Mouse (Mus musculus): ENCODE data around the gene Map2. TPM values are rescaled to one million over a fixed set of nuclear protein-coding genes. Genes with fewer than 3 reads are reported as not detected.

Gene Map2
- polyA plus RNA-seq, 1 experiment from 2014 or later: 309 TPM

- no peak overlapping the region for H3K9ac ChIP-seq (ENCODE audit: low read depth, low read length)
- H3K4me1 ChIP-seq (ENCODE audit: control insufficient read depth, insufficient read depth, low read depth, low read length): no peaks in the 10 kb centered on the region
- no peak overlapping the region for H3K27ac ChIP-seq (ENCODE audit: low read depth, low read length)
- no peak overlapping the region for H3K4me2 ChIP-seq (ENCODE audit: low read length)
- H3K27me3 ChIP-seq (replicated peaks; ENCODE audit: control insufficient read depth, insufficient read depth, low read length): no peaks in the 10 kb centered on the region
- WGBS: 29% methylated on average over 4 of the region's 4 CpGs
- no peaks in the 10 kb centered on the region for H3K36me3 ChIP-seq (ENCODE audit: control insufficient read depth, insufficient read depth, low read length)
- H3K9me3 ChIP-seq (ENCODE audit: control insufficient read depth, low read length): no peaks in the 10 kb centered on the region
- ATAC-seq: 0 out of 2 replicates have a peak, but pooled peaks have one; percentile 62
- H3K4me3 ChIP-seq (ENCODE audit: low read length): no peak overlapping the region
Observed at GRCm38 (mm10) chr1:66266231-66266924, 91.3 kb downstream of the Map2 start.

- Histone ChIP-seq H3K9me3 (ENCODE audit: control insufficient read depth, low read length) (no peaks in the 10 kb centered on the region), H3K4me1 (ENCODE audit: control insufficient read depth, insufficient read depth, low read depth, low read length) (peaks cover 3% of the 10 kb centered on the region; the same call in 1 of the 2 replicates), H3K36me3 (ENCODE audit: control insufficient read depth, insufficient read depth, low read length) (no peaks in the 10 kb centered on the region), H3K4me3 (ENCODE audit: low read length) (no peak overlapping the region), H3K4me2 (ENCODE audit: low read length) (no peak overlapping the region), H3K27ac (ENCODE audit: low read depth, low read length) (no peak overlapping the region), H3K27me3 (replicated peaks; ENCODE audit: control insufficient read depth, insufficient read depth, low read length) (no peaks in the 10 kb centered on the region), H3K9ac (ENCODE audit: low read depth, low read length) (no peak overlapping the region)
- ATAC-seq: peak; percentile 56
- 83% methylated on average over 5 of the region's 5 CpGs for WGBS
Observed at GRCm38 (mm10) chr1:66277663-66278062, 102.6 kb downstream of the Map2 start.

- WGBS: 75% methylated on average over 4 of the region's 4 CpGs
- Histone ChIP-seq H3K4me2 (ENCODE audit: low read length) (no peak overlapping the region), H3K4me3 (ENCODE audit: low read length) (no peak overlapping the region), H3K27me3 (replicated peaks; ENCODE audit: control insufficient read depth, insufficient read depth, low read length) (no peaks in the 10 kb centered on the region), H3K4me1 (ENCODE audit: control insufficient read depth, insufficient read depth, low read depth, low read length) (peaks cover 3% of the 10 kb centered on the region; the same call in 1 of the 2 replicates), H3K9me3 (ENCODE audit: control insufficient read depth, low read length) (no peaks in the 10 kb centered on the region), H3K27ac (ENCODE audit: low read depth, low read length) (0 out of 2 replicates have a peak overlapping the region, but pooled peaks have one; percentile 9), H3K9ac (ENCODE audit: low read depth, low read length) (no peak overlapping the region), H3K36me3 (ENCODE audit: control insufficient read depth, insufficient read depth, low read length) (no peaks in the 10 kb centered on the region)
- no peak for ATAC-seq
Observed at GRCm38 (mm10) chr1:66279222-66280009, 104.3 kb downstream of the Map2 start.

GRCm38 (mm10) chr1:66280152-66280551, 105.1 kb downstream of the Map2 start:
- Histone ChIP-seq H3K4me2 (ENCODE audit: low read length) (no peak overlapping the region), H3K4me3 (ENCODE audit: low read length) (no peak overlapping the region), H3K4me1 (ENCODE audit: control insufficient read depth, insufficient read depth, low read depth, low read length) (peaks cover 3% of the 10 kb centered on the region; the same call in 1 of the 2 replicates), H3K9ac (ENCODE audit: low read depth, low read length) (no peak overlapping the region), H3K9me3 (ENCODE audit: control insufficient read depth, low read length) (no peaks in the 10 kb centered on the region), H3K27ac (ENCODE audit: low read depth, low read length) (no peak overlapping the region), H3K36me3 (ENCODE audit: control insufficient read depth, insufficient read depth, low read length) (no peaks in the 10 kb centered on the region), H3K27me3 (replicated peaks; ENCODE audit: control insufficient read depth, insufficient read depth, low read length) (no peaks in the 10 kb centered on the region)
- 87% methylated on average over 4 of the region's 4 CpGs for WGBS
- ATAC-seq: no peak

- Histone ChIP-seq H3K36me3 (ENCODE audit: control insufficient read depth, insufficient read depth, low read length) (no peaks in the 10 kb centered on the region), H3K9ac (ENCODE audit: low read depth, low read length) (no peak overlapping the region), H3K4me2 (ENCODE audit: low read length) (no peak overlapping the region), H3K27me3 (replicated peaks; ENCODE audit: control insufficient read depth, insufficient read depth, low read length) (no peaks in the 10 kb centered on the region), H3K9me3 (ENCODE audit: control insufficient read depth, low read length) (no peaks in the 10 kb centered on the region), H3K27ac (ENCODE audit: low read depth, low read length) (no peak overlapping the region), H3K4me1 (ENCODE audit: control insufficient read depth, insufficient read depth, low read depth, low read length) (peaks cover 3% of the 10 kb centered on the region; the same call in 1 of the 2 replicates), H3K4me3 (ENCODE audit: low read length) (no peak overlapping the region)
- ATAC-seq: 0 out of 2 replicates have a peak, but pooled peaks have one; percentile 40
- WGBS: 50% methylated on average over 3 of the region's 3 CpGs
Observed at GRCm38 (mm10) chr1:66282447-66282846, 107.4 kb downstream of the Map2 start.

- H3K36me3 ChIP-seq (ENCODE audit: control insufficient read depth, insufficient read depth, low read length): no peaks in the 10 kb centered on the region
- H3K4me2 ChIP-seq (ENCODE audit: low read length): no peak overlapping the region
- ATAC-seq: no peak
- H3K27ac ChIP-seq (ENCODE audit: low read depth, low read length): no peak overlapping the region
- H3K9ac ChIP-seq (ENCODE audit: low read depth, low read length): no peak overlapping the region
- H3K4me1 ChIP-seq (ENCODE audit: control insufficient read depth, insufficient read depth, low read depth, low read length): no peaks in the 10 kb centered on the region
- no peak overlapping the region for H3K4me3 ChIP-seq (ENCODE audit: low read length)
- 81% methylated on average over 4 of the region's 4 CpGs for WGBS
- H3K9me3 ChIP-seq (ENCODE audit: control insufficient read depth, low read length): no peaks in the 10 kb centered on the region
- no peaks in the 10 kb centered on the region for H3K27me3 ChIP-seq (replicated peaks; ENCODE audit: control insufficient read depth, insufficient read depth, low read length)
Observed at GRCm38 (mm10) chr1:66288987-66289386, 113.9 kb downstream of the Map2 start.

GRCm38 (mm10) chr1:66292121-66292881, 117.2 kb downstream of the Map2 start:
- Histone ChIP-seq H3K27ac (ENCODE audit: low read depth, low read length) (no peak overlapping the region), H3K9ac (ENCODE audit: low read depth, low read length) (no peak overlapping the region), H3K27me3 (replicated peaks; ENCODE audit: control insufficient read depth, insufficient read depth, low read length) (no peaks in the 10 kb centered on the region), H3K36me3 (ENCODE audit: control insufficient read depth, insufficient read depth, low read length) (no peaks in the 10 kb centered on the region), H3K4me3 (ENCODE audit: low read length) (no peak overlapping the region), H3K4me1 (ENCODE audit: control insufficient read depth, insufficient read depth, low read depth, low read length) (no peaks in the 10 kb centered on the region), H3K4me2 (ENCODE audit: low read length) (no peak overlapping the region), H3K9me3 (ENCODE audit: control insufficient read depth, low read length) (no peaks in the 10 kb centered on the region)
- ATAC-seq: no peak
- WGBS: 79% methylated on average over 3 of the region's 3 CpGs

- 51% methylated on average over 6 of the region's 6 CpGs for WGBS
- ATAC-seq: no peak; the same call in 1 of the 2 replicates
Observed at GRCm38 (mm10) chr1:66299376-66299775, 124.3 kb downstream of the Map2 start.

More at GRCm38 (mm10) chr1:66299376-66299775, 124.3 kb downstream of the Map2 start:
- Histone ChIP-seq H3K9ac (ENCODE audit: low read depth, low read length) (no peak overlapping the region), H3K9me3 (ENCODE audit: control insufficient read depth, low read length) (no peaks in the 10 kb centered on the region), H3K27ac (ENCODE audit: low read depth, low read length) (no peak overlapping the region), H3K4me1 (ENCODE audit: control insufficient read depth, insufficient read depth, low read depth, low read length) (no peaks in the 10 kb centered on the region), H3K4me3 (ENCODE audit: low read length) (no peak overlapping the region), H3K27me3 (replicated peaks; ENCODE audit: control insufficient read depth, insufficient read depth, low read length) (no peaks in the 10 kb centered on the region), H3K4me2 (ENCODE audit: low read length) (no peak overlapping the region), H3K36me3 (ENCODE audit: control insufficient read depth, insufficient read depth, low read length) (no peaks in the 10 kb centered on the region)

Measured in hindbrain, embryonic 16.5 days (tissue).